Mouse (Mus musculus) forebrain, embryonic 11.5 days (tissue): ENCODE measurements around the gene Gm6367. TPM values are rescaled to one million over a fixed set of nuclear protein-coding genes. Genes with fewer than 3 reads are reported as not detected.
"Not testable (repeated sequence)": the region's sequence is repeated elsewhere in the genome, so short reads cannot be mapped to it uniquely, and the experiment has no call there.

Experiments
- ATAC-seq: fragments of 200-750 bp; cut with Nextera tagmentation; replicated peaks from 2 replicates; pipeline ENCODE4 v1.8.0; 2017; ENCODE audit warnings: moderate TSS enrichment; ENCODE audit not compliant: low FRiP score
- DNase-seq: peaks from one replicate; pipeline ENCODE4 v3.0.0-alpha.2; 2017; ENCODE audit warnings: low spot score
- H3K27ac ChIP-seq: fragments of 300-500 bp; sonication (generic); 2 replicates; pipeline ENCODE4 v1.5.1; 2014; ENCODE audit warnings: low read depth, low read length
- H3K27me3 ChIP-seq: fragments of 300-500 bp; sonication (generic); 2 replicates; pipeline ENCODE4 v1.6.1; 2014; ENCODE audit warnings: mild to moderate bottlenecking, low read length, mixed read lengths; ENCODE audit not compliant: control insufficient read depth, insufficient read depth
- H3K36me3 ChIP-seq: fragments of 300-500 bp; sonication (generic); 2 replicates; pipeline ENCODE4 v1.6.1; 2014; ENCODE audit warnings: mild to moderate bottlenecking, low read length, moderate library complexity, mixed read lengths; ENCODE audit not compliant: control insufficient read depth, insufficient read depth
- H3K4me1 ChIP-seq: fragments of 300-500 bp; sonication (generic); replicated peaks from 2 replicates; pipeline ENCODE4 v1.6.1; 2014; ENCODE audit warnings: low read length, mixed read lengths; ENCODE audit not compliant: control insufficient read depth, insufficient read depth
- H3K4me2 ChIP-seq: fragments of 300-500 bp; sonication (generic); 2 replicates; pipeline ENCODE4 v1.6.1; 2014; ENCODE audit warnings: low read depth, mild to moderate bottlenecking, low read length, moderate library complexity, mixed read lengths; ENCODE audit not compliant: severe bottlenecking
- H3K4me3 ChIP-seq: fragments of 300-500 bp; sonication (generic); 2 replicates; pipeline ENCODE4 v1.5.1; 2014; ENCODE audit warnings: low read depth, low read length
- H3K9ac ChIP-seq: fragments of 300-500 bp; sonication (generic); 2 replicates; pipeline ENCODE4 v1.6.1; 2014; ENCODE audit warnings: low read length
- H3K9me3 ChIP-seq: fragments of 300-500 bp; sonication (generic); 2 replicates; pipeline ENCODE4 v1.6.1; 2016; ENCODE audit warnings: low read length, mixed read lengths; ENCODE audit not compliant: control insufficient read depth
- WGBS: fragments of 180-500 bp; shearing (Covaris S2); extraction: QIAGEN DNeasy Blood & Tissue Kit; methylation state at CpG from one replicate; pipeline ENCODE4 v1.1.7; 2014; 5-methylcytosine and 5-hydroxymethylcytosine counted together
- polyA plus RNA-seq: library from polyadenylated mRNA; unstranded; fragments of >200 nt; fragmentation: Nextera tagmentation; extraction: Ambion mirVana; gene quantifications from 2 replicates; pipeline ENCODE4 v1.2.1, GENCODE M21; 2014

The Gm6367 gene
- not detected in 2 replicates for polyA plus RNA-seq

DNA sequence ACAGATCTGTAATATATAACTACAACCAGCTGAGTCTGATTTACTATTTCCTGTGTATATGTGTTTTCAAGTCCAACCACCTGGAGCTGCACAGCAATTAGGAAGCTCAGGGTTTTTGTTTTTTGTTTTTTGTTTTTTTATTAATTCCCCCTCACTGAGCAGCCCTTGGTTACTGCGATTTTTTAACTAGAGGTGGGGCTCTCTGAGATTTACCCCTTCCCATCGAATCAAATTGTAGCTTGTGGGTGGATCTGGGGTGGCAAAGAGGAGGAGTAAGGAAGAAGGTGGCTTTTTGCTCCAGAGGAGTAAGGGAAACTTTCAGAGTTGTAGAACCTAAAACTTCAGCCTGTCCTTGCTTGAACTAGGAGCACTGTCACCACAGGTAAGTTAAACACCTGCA, at the start of gene Gm6367:
TSS of gene Gm6367 (plus strand) at position 301 of the 400 bp plus-strand sequence.
- H3K27me3 ChIP-seq, H3K9me3 ChIP-seq, DNase-seq, H3K27ac ChIP-seq, H3K4me3 ChIP-seq, H3K9ac ChIP-seq, ATAC-seq, H3K4me1 ChIP-seq, H3K4me2 ChIP-seq, H3K36me3 ChIP-seq: not testable (repeated sequence)
- WGBS = no CpG with 5 or more reads among the region's 2 CpGs

Other genes starting within 250 kb of the Gm6367 start
- gene Gm3183, start 123.2 kb upstream of the Gm6367 start, polyA plus RNA-seq = not detected in 2 replicates
- not detected in 2 replicates for gene Gm7942, start 118.3 kb downstream of the Gm6367 start, polyA plus RNA-seq
- gene Gm16513, start 194.0 kb downstream of the Gm6367 start, polyA plus RNA-seq = not detected in 2 replicates